ENCODE assay signal across 8 mouse cellular contexts in the genomic region with DNA sequence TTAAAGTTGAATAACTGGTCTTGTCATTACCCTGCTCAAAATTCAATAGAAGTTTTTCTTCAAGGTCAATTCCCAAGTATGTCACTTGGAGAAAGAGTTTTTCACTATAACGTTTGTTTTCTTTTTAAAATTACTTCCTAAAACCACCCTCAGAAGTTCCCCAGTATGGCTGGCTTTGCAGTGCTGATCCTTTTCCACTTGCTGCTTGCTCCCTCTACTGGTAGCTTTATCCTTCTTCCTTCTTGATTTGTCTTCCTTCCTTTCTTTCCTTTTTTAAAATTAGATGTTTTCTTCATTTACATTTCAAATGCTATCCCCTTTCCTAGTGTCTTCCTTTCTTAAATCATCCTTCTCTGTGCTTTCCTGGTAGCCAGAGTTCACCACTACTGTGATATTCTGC.
DNase-seq lines count a peak whose midpoint lies in the region; ATAC-seq lines count a peak whose summit lies in the region.
"Had no signal": no experiment of that assay in that cellular context is flagged by ENCODE, and none has a peak within 500 bp of the region (broad histone marks: within the 10 kb centered on the region; RNA-seq: fewer than 3 reads in every experiment).

No protein-coding gene starts in this region.

- H3K36me3 ChIP-seq in kidney, embryonic 16.5 days (ENCODE audit: insufficient read depth, low read length) = no peaks in the 10 kb centered on the region

- no peak overlapping the region for H3K4me3 ChIP-seq in kidney, embryonic 16.5 days (ENCODE audit: low read length)

- H3K27ac ChIP-seq in kidney, embryonic 16.5 days (ENCODE audit: low read length) = no peak overlapping the region

- no peak overlapping the region for H3K4me2 ChIP-seq in kidney, embryonic 16.5 days (replicated peaks; ENCODE audit: low read depth, low read length)

- ATAC-seq in kidney, embryonic 16.5 days (ENCODE audit: low FRiP score, low TSS enrichment) = no peak
- ATAC-seq in granulocyte monocyte progenitor cell, adult 5-6 weeks (replicated peaks; ENCODE audit: poor library complexity, severe bottlenecking) = peak; percentile 50; the same call in 1 of the 2 replicates

- no peaks in the 10 kb centered on the region for H3K4me1 ChIP-seq in kidney, embryonic 16.5 days (ENCODE audit: insufficient read depth, low read length)

- no peaks in the 10 kb centered on the region for H3K9me3 ChIP-seq in kidney, embryonic 16.5 days (ENCODE audit: low read length)

- peak; percentile 4 for DNase-seq in kidney, postnatal 14 days
- DNase-seq in B cell, adult 2 months = peak; percentile 10 to 18
- DNase-seq in ES-CJ7 (ENCODE audit: low read depth, low spot score) = peak; percentile 11
- DNase-seq in cerebellum, adult 11 months = no peak
- no peak for DNase-seq in spleen, postnatal 14 days (ENCODE audit: low spot score in 2 of 2)
- DNase-seq: layer of hippocampus, postnatal 36 days had no signal

- no peaks in the 10 kb centered on the region for H3K27me3 ChIP-seq in kidney, embryonic 16.5 days (ENCODE audit: insufficient read depth, low read length)

- WGBS in kidney, embryonic 16.5 days = 13% methylated on average over 1 of the region's 1 CpGs

- no peak overlapping the region for H3K9ac ChIP-seq in kidney, embryonic 16.5 days (replicated peaks; ENCODE audit: low read length)

Comparison
In these comparisons a context has a peak if more than half of its experiments do, and no peak if none do; other contexts are left out.
1. DNase-seq: peak in kidney, postnatal 14 days (single experiment), B cell, adult 2 months (2 of 2) and ES-CJ7 (single experiment); none in cerebellum, adult 11 months (single experiment) and spleen, postnatal 14 days (0 of 2).